Mouse (Mus musculus) embryonic facial prominence, embryonic 13.5 days (tissue): ENCODE measurements at regions not wholly inside any gene's neighbourhood (a gene's known extent, or its start where the extent isn't known, plus 50 kb on each side); places are given as distances from the start of the nearest gene placed in this dataset.

Experiments used
- ATAC-seq: fragments of 200-750 bp; cut with Nextera tagmentation; 2 replicates; pipeline ENCODE4 v1.8.0; 2017; ENCODE audit warnings: low read depth; ENCODE audit not compliant: insufficient number of reproducible peaks, insufficient read depth, low FRiP score, low TSS enrichment
- H3K27ac ChIP-seq: fragments of 300-500 bp; sonication (generic); 2 replicates; pipeline ENCODE4 v1.5.1; 2015; ENCODE audit warnings: moderate library complexity, mild to moderate bottlenecking, inconsistent platforms
- H3K27me3 ChIP-seq: fragments of 300-500 bp; sonication (generic); 2 replicates; pipeline ENCODE4 v1.6.1; 2015; ENCODE audit warnings: mild to moderate bottlenecking, inconsistent platforms
- H3K36me3 ChIP-seq: fragments of 300-500 bp; sonication (generic); 2 replicates; pipeline ENCODE4 v1.6.1; 2015; ENCODE audit warnings: mild to moderate bottlenecking, inconsistent platforms
- H3K4me1 ChIP-seq: fragments of 300-500 bp; sonication (generic); 2 replicates; pipeline ENCODE4 v1.6.1; 2015; ENCODE audit warnings: inconsistent platforms
- H3K4me2 ChIP-seq: fragments of 300-500 bp; sonication (generic); 2 replicates; pipeline ENCODE4 v1.6.1; 2015; ENCODE audit warnings: moderate library complexity, mild to moderate bottlenecking, inconsistent platforms
- H3K4me3 ChIP-seq: fragments of 300-500 bp; sonication (generic); 2 replicates; pipeline ENCODE4 v1.5.1; 2015; ENCODE audit warnings: mild to moderate bottlenecking, inconsistent platforms
- H3K9ac ChIP-seq: fragments of 300-500 bp; sonication (generic); 2 replicates; pipeline ENCODE4 v1.6.1; 2015; ENCODE audit warnings: mild to moderate bottlenecking, inconsistent platforms
- H3K9me3 ChIP-seq: fragments of 300-500 bp; sonication (generic); 2 replicates; pipeline ENCODE4 v1.6.1; 2016; ENCODE audit warnings: inconsistent platforms
- WGBS: fragments of 180-500 bp; shearing (Covaris S2); methylation state at CpG from one replicate; pipeline ENCODE4 v1.1.7; 2015; ENCODE audit warnings: mixed read lengths; 5-methylcytosine and 5-hydroxymethylcytosine counted together

GRCm38 (mm10) chr2:75351965-75352364 lies 307.1 kb upstream of the Hnrnpa3 start:
- 96% methylated on average over 5 of the region's 5 CpGs for WGBS
- Histone ChIP-seq H3K36me3 (no peaks in the 10 kb centered on the region), H3K9ac (no peak overlapping the region), H3K4me2 (no peak overlapping the region), H3K4me3 (no peak overlapping the region), H3K27me3 (no peaks in the 10 kb centered on the region), H3K9me3 (no peaks in the 10 kb centered on the region), H3K27ac (no peak overlapping the region), H3K4me1 (no peaks in the 10 kb centered on the region)
- no peak for ATAC-seq

GRCm38 (mm10) chr2:75352564-75352963 lies 306.5 kb upstream of the Hnrnpa3 start:
- H3K4me1 ChIP-seq: no peaks in the 10 kb centered on the region
- no peaks in the 10 kb centered on the region for H3K27me3 ChIP-seq
- no peak overlapping the region for H3K27ac ChIP-seq
- H3K4me3 ChIP-seq: no peak overlapping the region
- H3K9me3 ChIP-seq: no peaks in the 10 kb centered on the region
- 80% methylated on average over 4 of the region's 4 CpGs for WGBS
- H3K36me3 ChIP-seq: no peaks in the 10 kb centered on the region
- no peak overlapping the region for H3K4me2 ChIP-seq
- no peak overlapping the region for H3K9ac ChIP-seq
- ATAC-seq: no peak

- Histone ChIP-seq H3K4me3 (no peak overlapping the region), H3K27me3 (no peaks in the 10 kb centered on the region), H3K4me1 (no peaks in the 10 kb centered on the region), H3K4me2 (no peak overlapping the region), H3K36me3 (no peaks in the 10 kb centered on the region), H3K9ac (no peak overlapping the region), H3K27ac (no peak overlapping the region), H3K9me3 (no peaks in the 10 kb centered on the region)
- 75% methylated on average over 8 of the region's 8 CpGs for WGBS
- ATAC-seq: no peak
Observed at GRCm38 (mm10) chr2:75356691-75357375, 302.2 kb upstream of the Hnrnpa3 start.

GRCm38 (mm10) chr2:75357516-75357915 lies 301.5 kb upstream of the Hnrnpa3 start:
- H3K4me2 ChIP-seq: no peak overlapping the region
- 73% methylated on average over 2 of the region's 2 CpGs for WGBS
- H3K9ac ChIP-seq: no peak overlapping the region
- no peak overlapping the region for H3K27ac ChIP-seq
- no peak overlapping the region for H3K4me3 ChIP-seq
- H3K36me3 ChIP-seq: no peaks in the 10 kb centered on the region
- H3K9me3 ChIP-seq: no peaks in the 10 kb centered on the region
- ATAC-seq: no peak
- H3K27me3 ChIP-seq: no peaks in the 10 kb centered on the region
- no peaks in the 10 kb centered on the region for H3K4me1 ChIP-seq

GRCm38 (mm10) chr2:75360936-75361335 lies 298.1 kb upstream of the Hnrnpa3 start:
- Histone ChIP-seq H3K27ac (no peak overlapping the region), H3K4me2 (no peak overlapping the region), H3K9me3 (no peaks in the 10 kb centered on the region), H3K27me3 (no peaks in the 10 kb centered on the region), H3K4me1 (no peaks in the 10 kb centered on the region), H3K4me3 (no peak overlapping the region), H3K36me3 (no peaks in the 10 kb centered on the region), H3K9ac (no peak overlapping the region)
- WGBS: 72% methylated on average over 3 of the region's 3 CpGs
- ATAC-seq: no peak

- WGBS: 67% methylated on average over 5 of the region's 5 CpGs
- Histone ChIP-seq H3K9ac (no peak overlapping the region), H3K9me3 (no peaks in the 10 kb centered on the region), H3K36me3 (no peaks in the 10 kb centered on the region), H3K27me3 (no peaks in the 10 kb centered on the region), H3K4me2 (no peak overlapping the region), H3K4me1 (peaks cover 11% of the 10 kb centered on the region; the same call in 1 of the 2 replicates), H3K4me3 (no peak overlapping the region), H3K27ac (no peak overlapping the region)
- ATAC-seq: no peak
Observed at GRCm38 (mm10) chr2:75376666-75377065, 282.4 kb upstream of the Hnrnpa3 start.

GRCm38 (mm10) chr2:75385551-75386263 lies 273.4 kb upstream of the Hnrnpa3 start:
- no peaks in the 10 kb centered on the region for H3K36me3 ChIP-seq
- no peak overlapping the region for H3K4me3 ChIP-seq
- H3K27me3 ChIP-seq: no peaks in the 10 kb centered on the region
- H3K4me2 ChIP-seq: no peak overlapping the region
- no peak for ATAC-seq
- no peak overlapping the region for H3K27ac ChIP-seq
- peaks cover 8% of the 10 kb centered on the region; the same call in 1 of the 2 replicates for H3K4me1 ChIP-seq
- H3K9me3 ChIP-seq: no peaks in the 10 kb centered on the region
- WGBS: 33% methylated on average over 7 of the region's 7 CpGs
- no peak overlapping the region for H3K9ac ChIP-seq

GRCm38 (mm10) chr2:75386636-75387035 lies 272.4 kb upstream of the Hnrnpa3 start:
- no peak overlapping the region for H3K9ac ChIP-seq
- no peak overlapping the region for H3K4me2 ChIP-seq
- H3K36me3 ChIP-seq: no peaks in the 10 kb centered on the region
- no peaks in the 10 kb centered on the region for H3K27me3 ChIP-seq
- no peak overlapping the region for H3K27ac ChIP-seq
- H3K4me1 ChIP-seq: peaks cover 8% of the 10 kb centered on the region; the same call in 1 of the 2 replicates
- no peak overlapping the region for H3K4me3 ChIP-seq
- ATAC-seq: no peak
- WGBS: 93% methylated on average over 3 of the region's 3 CpGs
- no peaks in the 10 kb centered on the region for H3K9me3 ChIP-seq

- no peaks in the 10 kb centered on the region for H3K36me3 ChIP-seq
- no peak overlapping the region for H3K4me2 ChIP-seq
- no peaks in the 10 kb centered on the region for H3K27me3 ChIP-seq
- no peak overlapping the region for H3K4me3 ChIP-seq
- H3K27ac ChIP-seq: no peak overlapping the region
- H3K4me1 ChIP-seq: peaks cover 5% of the 10 kb centered on the region
- H3K9ac ChIP-seq: no peak overlapping the region
- ATAC-seq: no peak
- no peaks in the 10 kb centered on the region for H3K9me3 ChIP-seq
- WGBS: 85% methylated on average over 3 of the region's 3 CpGs
Observed at GRCm38 (mm10) chr2:75392041-75392440, 267.0 kb upstream of the Hnrnpa3 start.

GRCm38 (mm10) chr2:75394928-75395673 lies 264.0 kb upstream of the Hnrnpa3 start:
- Histone ChIP-seq H3K4me1 (peaks cover 5% of the 10 kb centered on the region), H3K27ac (no peak overlapping the region), H3K9ac (no peak overlapping the region), H3K4me3 (no peak overlapping the region), H3K36me3 (no peaks in the 10 kb centered on the region), H3K27me3 (no peaks in the 10 kb centered on the region), H3K9me3 (no peaks in the 10 kb centered on the region), H3K4me2 (no peak overlapping the region)
- WGBS: 65% methylated on average over 6 of the region's 6 CpGs
- no peak for ATAC-seq

GRCm38 (mm10) chr2:75396016-75396415 lies 263.0 kb upstream of the Hnrnpa3 start:
- no peaks in the 10 kb centered on the region for H3K27me3 ChIP-seq
- H3K4me3 ChIP-seq: no peak overlapping the region
- peaks cover 5% of the 10 kb centered on the region for H3K4me1 ChIP-seq
- H3K27ac ChIP-seq: no peak overlapping the region
- no peaks in the 10 kb centered on the region for H3K9me3 ChIP-seq
- ATAC-seq: no peak
- no peaks in the 10 kb centered on the region for H3K36me3 ChIP-seq
- H3K9ac ChIP-seq: no peak overlapping the region
- no peak overlapping the region for H3K4me2 ChIP-seq
- 79% methylated on average over 2 of the region's 2 CpGs for WGBS
